Comparison of ENCODE assay signal across 1 mouse cellular context in the genomic region with DNA sequence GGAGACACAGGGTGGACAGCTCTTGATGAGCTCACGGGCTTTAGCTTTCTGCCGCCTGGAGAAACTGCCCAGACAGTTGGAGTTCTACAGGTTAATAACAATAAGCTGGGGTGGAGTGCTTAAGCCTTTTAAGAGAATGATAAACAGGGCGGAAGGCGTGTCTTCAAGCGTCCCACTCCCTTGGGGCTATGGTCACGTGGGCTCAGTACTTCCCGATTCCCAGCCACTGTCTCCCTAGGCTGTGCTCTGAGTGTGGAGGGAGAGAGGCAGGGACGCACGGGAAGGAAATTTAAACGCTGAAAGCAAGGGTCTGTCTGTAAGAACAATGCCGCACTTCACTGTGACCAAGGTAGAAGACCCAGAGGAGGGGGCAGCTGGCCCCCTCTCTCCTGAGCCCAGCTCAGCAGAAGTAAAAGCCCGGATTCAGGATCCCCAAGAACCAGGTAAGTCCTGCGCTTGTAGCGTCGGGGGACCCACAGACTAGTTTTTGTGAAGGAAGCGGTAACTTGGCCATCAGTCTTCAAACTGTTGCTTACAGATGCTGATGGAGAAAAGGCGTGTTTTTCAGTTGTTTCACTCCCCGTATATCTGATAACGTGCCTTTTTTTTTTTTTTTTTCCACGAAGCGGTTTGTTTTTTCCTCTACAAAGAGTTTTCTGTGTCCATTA.
A peak's percentile ranks its signal among the peaks of the same experiment; 100 is the strongest.
TF ChIP-seq lines count a peak whose summit lies in the region.

No protein-coding gene starts in this region.

TF ChIP-seq in MEL, 35 proteins besides CTCF, POLR2A, EP300 and RAD21:
- TF ChIP-seq JUND (IDR thresholded peaks at IDR 0.05; ENCODE audit: low read depth, low read length) = no peak
- TF ChIP-seq MEF2A (IDR thresholded peaks at IDR 0.05; ENCODE audit: extremely low read depth, insufficient replicate concordance, low read depth, low read length, poor library complexity, severe bottlenecking) = no peak
- peak; percentile 88 to 95 for TF ChIP-seq USF2 (IDR thresholded peaks at IDR 0.05; ENCODE audit: borderline replicate concordance in 1 of 2, insufficient read depth in 1 of 2, low read depth in 1 of 2, low read length in 2 of 2)
- TF ChIP-seq NELFE (IDR thresholded peaks at IDR 0.05; ENCODE audit: low read depth, low read length) = peak; percentile 64
- peak; percentile 75 for TF ChIP-seq MYB (IDR thresholded peaks at IDR 0.05; ENCODE audit: low read depth, low read length)
- peak; percentile 48 for TF ChIP-seq ETS1 (IDR thresholded peaks at IDR 0.05; ENCODE audit: low read depth, low read length)
- no peak; the same call in 1 of the 2 replicates for TF ChIP-seq ZKSCAN1 (IDR thresholded peaks at IDR 0.05; ENCODE audit: low read depth, low read length)
- peak; percentile 67; the same call in 1 of the 2 replicates for TF ChIP-seq ZMIZ1 (IDR thresholded peaks at IDR 0.05; ENCODE audit: low read depth, low read length)
- peak; percentile 76 for TF ChIP-seq MYC (IDR thresholded peaks at IDR 0.05; ENCODE audit: low read depth, low read length)
- TF ChIP-seq GATA1 (IDR thresholded peaks at IDR 0.05; ENCODE audit: low read depth, low read length) = peak; percentile 89
- peak; percentile 82; the same call in 1 of the 2 replicates for TF ChIP-seq CHD1 (IDR thresholded peaks at IDR 0.05; ENCODE audit: low read depth, low read length)
- TF ChIP-seq KAT2A (conservative IDR thresholded peaks at IDR 0.05; ENCODE audit: low read depth, low read length) = no peak
- peak; percentile 17; the same call in 1 of the 2 replicates for TF ChIP-seq HCFC1 (IDR thresholded peaks at IDR 0.05; ENCODE audit: low read depth, low read length)
- 0 out of 2 replicates have a peak, but pooled peaks have one; percentile 43 for TF ChIP-seq RCOR1 (IDR thresholded peaks at IDR 0.05; ENCODE audit: low read depth, low read length)
- no peak for TF ChIP-seq GABPA (IDR thresholded peaks at IDR 0.05; ENCODE audit: low read depth, low read length)
- TF ChIP-seq MAZ (IDR thresholded peaks at IDR 0.05; ENCODE audit: low read depth, low read length) = peak; percentile 80; the same call in 1 of the 2 replicates
- no peak for TF ChIP-seq TAL1 (IDR thresholded peaks at IDR 0.05; ENCODE audit: low read length)
- TF ChIP-seq CHD2 (IDR thresholded peaks at IDR 0.05; ENCODE audit: low read length) = no peak
- no peak for TF ChIP-seq NRF1 (IDR thresholded peaks at IDR 0.05; ENCODE audit: insufficient read depth, low read depth, low read length, poor library complexity, severe bottlenecking)
- no peak for TF ChIP-seq UBTF (IDR thresholded peaks at IDR 0.05; ENCODE audit: borderline replicate concordance, insufficient read depth, low read depth, low read length)
- 0 out of 2 replicates have a peak, but pooled peaks have one; percentile 25 for TF ChIP-seq TCF12 (IDR thresholded peaks at IDR 0.05; ENCODE audit: low read depth, low read length)
- TF ChIP-seq SIN3A (IDR thresholded peaks at IDR 0.05; ENCODE audit: low read length) = peak; percentile 91
- peak; percentile 100 for TF ChIP-seq USF1 (IDR thresholded peaks at IDR 0.05; ENCODE audit: low read depth, low read length)
- TF ChIP-seq MAFK (IDR thresholded peaks at IDR 0.05; ENCODE audit: borderline replicate concordance, low read depth, low read length) = no peak
- TF ChIP-seq POLR2AphosphoS2 (IDR thresholded peaks at IDR 0.05; ENCODE audit: low read length) = peak; percentile 66
- TF ChIP-seq MXI1 (IDR thresholded peaks at IDR 0.05; ENCODE audit: low read depth, low read length) = peak; percentile 96
- peak; percentile 80 for TF ChIP-seq TBP (IDR thresholded peaks at IDR 0.05; ENCODE audit: low read depth, low read length)
- no peak for TF ChIP-seq POLR2AphosphoS5 (IDR thresholded peaks at IDR 0.05; ENCODE audit: borderline replicate concordance, low read depth, low read length)
- no peak for TF ChIP-seq E2F4 (IDR thresholded peaks at IDR 0.05; ENCODE audit: borderline replicate concordance, low read depth, low read length)
- TF ChIP-seq ZNF384 (IDR thresholded peaks at IDR 0.05; ENCODE audit: low read depth, low read length) = peak; percentile 99
- TF ChIP-seq BHLHE40 (IDR thresholded peaks at IDR 0.05; ENCODE audit: borderline replicate concordance, low read depth, low read length) = peak; percentile 75
- TF ChIP-seq ZC3H11A (IDR thresholded peaks at IDR 0.05; ENCODE audit: low read depth, low read length) = no peak
- TF ChIP-seq MAX (IDR thresholded peaks at IDR 0.05; ENCODE audit: low read length) = peak; percentile 97
- peak; percentile 3; the same call in 1 of the 2 replicates for TF ChIP-seq SMC3 (IDR thresholded peaks at IDR 0.05; ENCODE audit: low read depth, low read length)
- TF ChIP-seq ELF1 (IDR thresholded peaks at IDR 0.05; ENCODE audit: low read depth, low read length) = peak; percentile 84
